Mouse (Mus musculus) embryonic fibroblast, embryonic 13.5 days (primary cell): ENCODE data around the gene Pdlim7.
A peak's percentile ranks its signal among the peaks of the same experiment; 100 is the strongest.

Source experiments
- CTCF ChIP-seq: IDR thresholded peaks from 2 replicates; pipeline ENCODE4 v1.5.1; 2011; ENCODE audit warnings: mild to moderate bottlenecking, control low read depth, low read length, moderate library complexity, borderline replicate concordance; ENCODE audit not compliant: insufficient read depth
- POLR2A ChIP-seq: IDR thresholded peaks from 2 replicates; pipeline ENCODE4 v1.6.1; 2011; ENCODE audit warnings: low read depth, mild to moderate bottlenecking, control low read depth, low read length, moderate library complexity

DNA sequence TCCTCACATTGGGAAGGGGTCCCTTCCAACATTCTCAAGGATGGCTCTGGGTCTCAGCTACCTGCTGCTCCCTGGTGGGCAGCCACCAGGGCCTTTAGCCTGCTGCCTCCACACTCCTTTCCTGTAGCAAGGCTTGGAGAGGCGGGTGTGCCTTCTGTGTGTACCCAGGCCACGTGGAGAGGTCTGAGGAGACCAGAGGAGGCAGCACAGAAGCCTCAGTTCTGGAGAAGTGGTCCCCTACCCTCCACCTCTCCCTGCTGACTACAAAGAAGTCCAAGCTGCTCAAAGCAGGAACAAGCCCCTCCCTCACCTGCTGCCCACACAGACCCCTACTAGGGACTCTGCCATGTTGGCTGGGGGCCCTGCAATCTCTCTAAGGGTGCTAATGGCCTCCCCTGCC lies 19.2 kb downstream of the Pdlim7 start:
- TF ChIP-seq POLR2A = 0 out of 2 replicates have a peak, but pooled peaks have one; percentile 13
- TF ChIP-seq CTCF = no peak
